Mouse (Mus musculus): Measurements from ENCODE around the gene Hoxc9. TPM values are rescaled to one million over a fixed set of nuclear protein-coding genes. Genes with fewer than 3 reads are reported as not detected.

Hoxc9 gene
- polyA plus RNA-seq, 1 experiment, result not detected

DNA sequence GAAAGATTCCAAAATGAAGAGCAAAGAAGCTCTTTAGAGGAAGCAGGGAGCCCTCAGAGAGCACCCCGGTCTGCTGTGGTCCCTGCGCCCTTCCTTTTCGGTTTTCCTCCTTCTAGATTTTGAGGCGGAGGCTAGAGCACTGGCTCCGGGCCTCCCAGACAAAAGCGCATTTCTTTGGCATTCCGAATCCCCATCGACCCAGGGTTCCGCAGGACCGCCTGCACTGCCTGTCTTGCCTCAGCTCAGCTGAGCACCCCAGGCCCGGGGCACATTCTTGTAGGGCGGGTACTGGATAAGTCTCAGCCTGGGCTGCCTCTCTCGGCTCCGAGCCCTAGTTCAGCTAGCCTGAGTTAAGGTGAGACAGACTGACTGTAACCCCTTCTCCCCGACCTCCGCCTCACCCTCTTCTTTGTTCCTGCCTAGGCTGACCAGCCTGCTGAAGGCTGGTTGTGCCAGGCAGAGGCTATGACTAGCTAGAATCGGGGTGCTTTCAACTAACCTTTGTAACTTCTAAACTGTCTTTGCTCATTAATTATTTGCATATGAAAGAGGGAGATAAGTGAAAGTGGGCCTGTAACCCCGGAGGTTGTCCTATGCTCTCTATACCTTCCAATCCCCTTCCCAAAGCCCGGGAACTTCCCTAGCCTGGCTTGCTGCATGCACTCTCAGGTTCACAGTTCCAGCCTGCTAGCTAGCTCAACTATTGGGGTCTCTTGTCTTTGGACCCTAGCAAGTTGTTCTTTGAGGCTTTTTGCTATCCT, 39.3 kb downstream of the Hoxc9 start:
- H3K4me1 ChIP-seq (ENCODE audit: control insufficient read depth, insufficient read depth, low read length), result peaks cover 5% of the 10 kb centered on the region; the same call in 1 of the 2 replicates
- WGBS, result 14% methylated on average over 19 of the region's 19 CpGs
- H3K27ac ChIP-seq (ENCODE audit: insufficient read depth, low read depth, low read length), result no peak overlapping the region
- H3K4me3 ChIP-seq (ENCODE audit: insufficient read depth, low read depth, low read length), result no peak overlapping the region
- TF ChIP-seq POLR2A (IDR thresholded peaks at IDR 0.05; ENCODE audit: insufficient read depth, low read depth, low read length), result no peak
- no peak for TF ChIP-seq CTCF (IDR thresholded peaks at IDR 0.05; ENCODE audit: insufficient read depth, low read depth, low read length)

DNA sequence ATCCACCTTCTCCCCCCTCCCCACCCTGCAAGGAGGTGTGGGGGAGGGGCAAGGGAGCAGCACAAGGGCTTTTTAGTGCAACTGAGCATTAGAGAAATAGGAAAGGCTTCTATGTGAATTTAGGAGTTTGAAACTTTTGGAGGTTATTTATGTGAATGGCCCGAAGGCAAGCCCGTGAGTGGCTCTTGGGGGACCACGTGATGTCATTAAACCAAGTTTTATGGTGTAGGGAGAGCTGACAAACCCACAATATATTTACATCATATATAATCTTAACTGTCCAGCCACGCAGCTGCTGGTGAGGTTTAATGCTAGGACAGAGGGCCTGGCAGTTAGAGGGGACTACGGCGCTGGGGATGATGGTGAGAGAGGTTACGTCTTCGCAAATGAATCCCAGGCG, 42.4 kb downstream of the Hoxc9 start, which contains the start of gene Hoxc4:
TSS of gene Hoxc4 (plus strand) at position 299 of the 400 bp plus-strand sequence.
- Histone ChIP-seq H3K4me1 (ENCODE audit: control insufficient read depth, insufficient read depth, low read length) (peaks cover 5% of the 10 kb centered on the region; the same call in 1 of the 2 replicates), H3K27ac (ENCODE audit: insufficient read depth, low read depth, low read length) (no peak within 1 kb of the TSS), H3K4me3 (ENCODE audit: insufficient read depth, low read depth, low read length) (no peak within 1 kb of the TSS)
- 31% methylated on average over 9 of the region's 9 CpGs for WGBS
- no peak for TF ChIP-seq POLR2A (IDR thresholded peaks at IDR 0.05; ENCODE audit: insufficient read depth, low read depth, low read length)
- TF ChIP-seq CTCF (IDR thresholded peaks at IDR 0.05; ENCODE audit: insufficient read depth, low read depth, low read length), result no peak

DNA sequence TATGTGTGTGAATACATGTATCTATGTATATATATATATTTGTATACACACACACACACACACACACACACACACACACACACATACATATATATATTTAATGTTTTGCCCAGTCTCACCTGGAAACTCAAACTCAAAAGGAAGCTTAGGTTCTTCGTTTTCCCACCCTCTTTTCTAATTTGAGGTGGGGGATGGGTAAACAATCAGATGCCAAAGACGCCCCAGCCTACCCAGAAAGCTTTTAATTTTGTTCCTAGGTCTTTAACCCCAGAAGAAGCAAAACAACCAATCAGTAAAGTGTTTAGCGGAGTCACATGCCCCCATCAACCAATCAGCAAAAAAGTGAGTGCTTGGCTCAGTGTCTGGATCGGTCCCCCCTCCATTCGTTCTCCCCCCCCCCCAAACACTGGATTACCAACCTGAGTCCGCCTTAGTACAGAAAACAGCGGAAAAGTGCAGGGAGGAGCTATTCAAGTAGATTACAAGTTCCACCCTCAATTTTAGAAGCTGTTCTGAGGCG, 44.7 kb downstream of the Hoxc9 start:
- TF ChIP-seq CTCF (IDR thresholded peaks at IDR 0.05; ENCODE audit: insufficient read depth, low read depth, low read length) (no peak), POLR2A (IDR thresholded peaks at IDR 0.05; ENCODE audit: insufficient read depth, low read depth, low read length) (no peak)
- Histone ChIP-seq H3K27ac (ENCODE audit: insufficient read depth, low read depth, low read length) (no peak overlapping the region), H3K4me3 (ENCODE audit: insufficient read depth, low read depth, low read length) (no peak overlapping the region), H3K4me1 (ENCODE audit: control insufficient read depth, insufficient read depth, low read length) (no peaks in the 10 kb centered on the region)
- WGBS, result 3% methylated on average over 8 of the region's 8 CpGs

DNA sequence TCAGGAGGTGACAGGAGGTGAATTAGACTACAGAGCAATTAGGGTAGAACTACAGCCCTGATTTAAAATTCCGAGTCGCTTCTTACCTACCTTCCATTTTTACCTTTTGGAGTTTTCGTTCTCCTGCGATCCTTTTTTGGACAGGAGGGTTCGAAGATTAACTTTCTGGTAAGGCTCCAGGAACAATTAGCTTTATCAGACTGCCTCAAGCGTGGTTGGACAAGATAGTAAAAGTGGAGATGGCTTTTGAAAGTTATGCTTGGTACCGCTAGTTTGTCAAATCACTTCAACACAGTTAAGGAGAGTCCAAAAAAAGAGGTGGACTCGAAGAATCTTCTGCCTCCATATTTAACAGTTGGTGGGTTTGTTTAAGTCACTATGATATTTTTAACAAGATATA, 45.3 kb downstream of the Hoxc9 start:
- H3K4me1 ChIP-seq (ENCODE audit: control insufficient read depth, insufficient read depth, low read length), result no peaks in the 10 kb centered on the region
- TF ChIP-seq CTCF (IDR thresholded peaks at IDR 0.05; ENCODE audit: insufficient read depth, low read depth, low read length) (no peak), POLR2A (IDR thresholded peaks at IDR 0.05; ENCODE audit: insufficient read depth, low read depth, low read length) (no peak)
- H3K4me3 ChIP-seq (ENCODE audit: insufficient read depth, low read depth, low read length), result no peak overlapping the region
- WGBS, result 8% methylated on average over 8 of the region's 8 CpGs
- H3K27ac ChIP-seq (ENCODE audit: insufficient read depth, low read depth, low read length), result no peak overlapping the region

DNA sequence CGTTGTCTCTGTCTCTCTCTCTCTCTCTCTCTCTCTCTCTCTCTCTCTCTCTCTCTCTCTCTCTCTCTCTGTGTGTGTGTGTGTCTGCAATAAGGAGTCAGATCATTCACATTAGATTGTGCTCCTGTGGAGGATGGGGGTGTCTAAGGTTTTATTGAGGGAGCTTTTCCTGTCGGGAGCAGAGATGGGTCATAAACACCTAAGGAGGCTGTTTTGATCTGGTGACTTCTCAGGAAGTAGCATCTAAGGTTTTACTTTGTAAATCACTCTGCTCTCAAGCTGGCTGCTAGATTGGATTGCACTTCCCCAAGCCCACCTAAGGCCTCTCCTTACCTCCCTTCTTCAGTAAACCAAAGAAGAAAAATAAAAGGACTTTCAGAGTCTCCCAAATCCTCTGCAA, 47.9 kb downstream of the Hoxc9 start:
- H3K4me1 ChIP-seq (ENCODE audit: control insufficient read depth, insufficient read depth, low read length), result no peaks in the 10 kb centered on the region
- H3K27ac ChIP-seq (ENCODE audit: insufficient read depth, low read depth, low read length), result no peak overlapping the region
- no peak for TF ChIP-seq POLR2A (IDR thresholded peaks at IDR 0.05; ENCODE audit: insufficient read depth, low read depth, low read length)
- TF ChIP-seq CTCF (IDR thresholded peaks at IDR 0.05; ENCODE audit: insufficient read depth, low read depth, low read length), result no peak
- WGBS, result 2% methylated on average over 2 of the region's 2 CpGs
- no peak overlapping the region for H3K4me3 ChIP-seq (ENCODE audit: insufficient read depth, low read depth, low read length)

DNA sequence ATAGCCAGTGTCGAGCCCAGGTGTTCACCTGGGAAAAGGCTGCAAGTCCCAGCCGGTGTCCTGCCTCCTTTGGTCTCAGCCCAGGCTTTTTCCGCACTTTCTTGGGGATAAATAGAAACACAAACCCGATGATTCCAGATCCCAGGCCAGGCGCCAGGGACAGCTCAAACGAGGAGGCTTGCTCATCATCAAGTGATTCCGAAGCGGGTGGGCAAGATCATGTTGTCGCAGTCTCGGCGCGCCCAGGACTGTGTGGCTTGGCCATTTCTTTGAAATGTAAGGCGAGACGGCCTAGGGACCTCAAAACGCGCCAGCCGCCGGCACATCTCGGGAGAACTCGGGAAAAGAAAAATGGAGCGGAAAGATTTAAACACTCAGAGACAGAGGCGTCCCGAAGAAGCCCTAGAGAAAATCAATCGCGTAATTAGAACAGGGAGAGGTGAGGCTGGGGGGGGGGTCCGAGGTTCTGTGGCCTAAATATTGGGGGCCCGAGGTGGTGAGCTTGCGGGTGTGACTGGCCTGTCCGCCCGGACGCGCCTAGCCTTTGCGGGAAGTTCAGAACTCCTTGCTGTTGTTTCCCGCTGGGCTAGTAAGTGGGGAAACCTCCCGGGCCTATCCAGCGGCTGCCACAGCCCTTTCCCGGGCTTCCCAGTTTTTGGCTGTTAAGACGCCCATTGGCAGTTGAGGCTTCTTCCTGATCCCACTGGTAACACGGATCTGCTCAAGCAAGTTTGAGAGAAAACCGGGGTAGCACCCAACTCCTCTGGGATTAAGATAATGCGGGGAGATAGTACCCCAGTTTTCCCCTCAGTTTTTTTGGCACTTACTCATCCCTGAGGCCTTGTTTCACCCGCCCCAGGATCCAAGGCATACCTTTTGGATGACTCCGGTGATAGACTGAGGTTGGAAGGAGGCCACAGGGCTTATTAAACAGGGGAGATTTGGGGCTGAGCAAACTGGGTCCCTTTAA, 51.3 kb downstream of the Hoxc9 start:
- WGBS, result 2% methylated on average over 43 of the region's 43 CpGs
- TF ChIP-seq CTCF (IDR thresholded peaks at IDR 0.05; ENCODE audit: insufficient read depth, low read depth, low read length) (no peak), POLR2A (IDR thresholded peaks at IDR 0.05; ENCODE audit: insufficient read depth, low read depth, low read length) (no peak)
- H3K4me1 ChIP-seq (ENCODE audit: control insufficient read depth, insufficient read depth, low read length), result no peaks in the 10 kb centered on the region
- H3K4me3 ChIP-seq (ENCODE audit: insufficient read depth, low read depth, low read length), result no peak overlapping the region
- no peak overlapping the region for H3K27ac ChIP-seq (ENCODE audit: insufficient read depth, low read depth, low read length)

DNA sequence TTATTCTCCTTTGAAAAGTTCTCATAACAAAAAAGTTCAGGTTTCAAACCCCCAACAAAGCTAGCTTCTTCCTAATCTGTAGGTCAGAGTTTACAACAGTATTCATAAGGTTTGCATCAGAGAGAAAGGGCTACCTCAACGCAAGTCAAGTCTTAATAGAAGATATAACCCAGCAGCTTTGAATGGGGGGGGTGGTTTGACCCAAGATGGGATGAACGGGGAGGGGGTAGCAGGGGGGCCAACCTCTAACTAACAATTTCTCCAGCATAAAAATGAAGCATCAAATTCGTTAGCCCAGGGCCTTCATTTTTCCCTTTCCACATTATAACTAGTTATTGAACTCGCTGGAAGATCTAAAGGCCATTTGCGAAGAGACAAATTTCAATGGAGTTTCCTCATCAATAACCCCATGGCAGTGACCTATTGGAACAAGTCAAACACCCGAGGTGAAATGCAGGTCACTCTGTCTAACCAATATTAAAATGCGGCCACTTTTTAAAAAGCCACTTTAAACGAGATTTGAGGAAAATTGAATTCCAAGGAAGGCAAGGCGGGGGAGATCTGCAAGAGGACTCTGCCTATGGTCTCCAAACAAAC, 52.8 kb downstream of the Hoxc9 start:
- TF ChIP-seq CTCF (IDR thresholded peaks at IDR 0.05; ENCODE audit: insufficient read depth, low read depth, low read length), result no peak
- no peak for TF ChIP-seq POLR2A (IDR thresholded peaks at IDR 0.05; ENCODE audit: insufficient read depth, low read depth, low read length)
- Histone ChIP-seq H3K4me3 (ENCODE audit: insufficient read depth, low read depth, low read length) (no peak overlapping the region), H3K4me1 (ENCODE audit: control insufficient read depth, insufficient read depth, low read length) (no peaks in the 10 kb centered on the region), H3K27ac (ENCODE audit: insufficient read depth, low read depth, low read length) (no peak overlapping the region)
- WGBS, result 10% methylated on average over 9 of the region's 9 CpGs

DNA sequence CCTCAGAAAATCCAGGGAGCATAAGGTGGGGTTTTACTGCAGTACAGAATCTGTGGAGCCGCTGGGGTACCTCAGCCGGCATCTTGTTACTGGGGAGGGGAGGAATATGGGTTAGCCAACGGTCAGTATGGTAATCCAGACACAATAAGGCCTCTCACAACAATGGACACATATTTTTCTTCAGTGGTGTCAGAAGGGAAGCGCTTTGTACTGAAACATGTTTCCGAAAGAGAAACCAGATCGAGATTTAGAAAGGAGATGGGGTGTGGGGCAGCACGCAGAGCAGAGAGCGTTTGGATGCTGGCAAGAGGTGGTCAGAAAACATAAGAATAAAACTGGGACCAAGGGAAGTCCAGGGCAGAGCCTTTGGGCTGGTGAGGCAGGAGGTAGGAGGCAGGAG, 53.9 kb downstream of the Hoxc9 start:
- no peak overlapping the region for H3K27ac ChIP-seq (ENCODE audit: insufficient read depth, low read depth, low read length)

More for the DNA sequence above, 53.9 kb downstream of the Hoxc9 start:
- WGBS, result 2% methylated on average over 8 of the region's 8 CpGs
- Histone ChIP-seq H3K4me3 (ENCODE audit: insufficient read depth, low read depth, low read length) (no peak overlapping the region), H3K4me1 (ENCODE audit: control insufficient read depth, insufficient read depth, low read length) (no peaks in the 10 kb centered on the region)
- TF ChIP-seq CTCF (IDR thresholded peaks at IDR 0.05; ENCODE audit: insufficient read depth, low read depth, low read length), result no peak
- TF ChIP-seq POLR2A (IDR thresholded peaks at IDR 0.05; ENCODE audit: insufficient read depth, low read depth, low read length), result no peak
